Mouse (Mus musculus) left cerebral cortex, adult 9 months (tissue): ENCODE measurements around the gene Rab4a.

Source experiments
- DNase-seq, 2 experiments: peaks; one replicate each; pipeline ENCODE4 v3.0.0; 2022; ENCODE audit warnings: low spot score in 2 of 2

The Rab4a gene

GRCm38 (mm10) chr8:123813173-123813891, 7.5 kb downstream of the Rab4a start:
- DNase-seq, result no peak

GRCm38 (mm10) chr8:123813892-123814266, 8.1 kb downstream of the Rab4a start:
- no peak for DNase-seq

- no peak for DNase-seq
These were observed 9.5 kb downstream of the Rab4a start for GRCm38 (mm10) chr8:123815325-123815724.

- DNase-seq, result no peak
These were observed 11.2 kb downstream of the Rab4a start for GRCm38 (mm10) chr8:123816939-123817338.

- no peak for DNase-seq
These were observed 12.0 kb downstream of the Rab4a start for GRCm38 (mm10) chr8:123817747-123818146.

GRCm38 (mm10) chr8:123819683-123820610, 14.2 kb downstream of the Rab4a start:
- DNase-seq, result no peak

GRCm38 (mm10) chr8:123820780-123821179, 15.0 kb downstream of the Rab4a start:
- DNase-seq, result no peak

- DNase-seq, result no peak
These were observed 17.3 kb downstream of the Rab4a start for GRCm38 (mm10) chr8:123823111-123823510.

GRCm38 (mm10) chr8:123823532-123824123, 17.8 kb downstream of the Rab4a start:
- no peak for DNase-seq

GRCm38 (mm10) chr8:123826001-123826400, 20.2 kb downstream of the Rab4a start:
- DNase-seq, result no peak

GRCm38 (mm10) chr8:123826758-123827157, 21.0 kb downstream of the Rab4a start:
- no peak for DNase-seq

- DNase-seq, result no peak
These were observed 21.7 kb downstream of the Rab4a start for GRCm38 (mm10) chr8:123827523-123827922.

- DNase-seq, result no peak
These were observed 27.0 kb downstream of the Rab4a start for GRCm38 (mm10) chr8:123832757-123833156.

GRCm38 (mm10) chr8:123835451-123835850, 29.7 kb downstream of the Rab4a start:
- peak in 1 of 2 experiments; percentile 78 for DNase-seq

GRCm38 (mm10) chr8:123836354-123836753, 30.6 kb downstream of the Rab4a start:
- peak in 1 of 2 experiments; percentile 73 for DNase-seq

- no peak for DNase-seq
These were observed 32.7 kb downstream of the Rab4a start for GRCm38 (mm10) chr8:123838496-123838895.

GRCm38 (mm10) chr8:123840578-123841345, 35.0 kb downstream of the Rab4a start:
- peak; percentile 85 for DNase-seq

- no peak for DNase-seq
These were observed 36.3 kb downstream of the Rab4a start for GRCm38 (mm10) chr8:123842086-123842485.

GRCm38 (mm10) chr8:123844341-123844740, 38.6 kb downstream of the Rab4a start:
- no peak for DNase-seq

- no peak for DNase-seq
These were observed 39.3 kb downstream of the Rab4a start for GRCm38 (mm10) chr8:123845114-123845513.

- DNase-seq, result no peak
These were observed 40.2 kb downstream of the Rab4a start for GRCm38 (mm10) chr8:123845991-123846390.

GRCm38 (mm10) chr8:123846509-123846908, 40.7 kb downstream of the Rab4a start:
- peak in 1 of 2 experiments; percentile 65 for DNase-seq
